Mouse (Mus musculus) MEL (cell line): ENCODE data around the gene Pcbp2. TPM values are rescaled to one million over a fixed set of nuclear protein-coding genes. Genes with fewer than 3 reads are reported as not detected.

Experiments used
- DNase-seq: peaks from one replicate; pipeline ENCODE4 v3.0.0; 2011; ENCODE audit warnings: low read depth, low spot score
- H3K27ac ChIP-seq: 2 replicates; pipeline ENCODE4 v1.5.1; 2012; ENCODE audit warnings: low read depth, mild to moderate bottlenecking, control low read depth, low read length, moderate library complexity; ENCODE audit not compliant: control insufficient read depth
- H3K27me3 ChIP-seq, 2 experiments: fragments of 150-350 bp in 1 of 2; sonication (generic) in 1 of 2; 2 replicates each; pipeline ENCODE4 v1.6.1; 2012; ENCODE audit warnings: low read length in 2 of 2, mild to moderate bottlenecking in 2 of 2, improper control_type of control experiment in 1 of 2, moderate library complexity in 1 of 2; ENCODE audit not compliant: insufficient read depth in 2 of 2, control insufficient read depth in 1 of 2
- H3K36me3 ChIP-seq, 2 experiments: 2 replicates each; pipeline ENCODE4 v1.6.1; 2012 to 2014; ENCODE audit warnings: low read length in 2 of 2, improper control_type of control experiment in 1 of 2, inconsistent platforms in 1 of 2, mild to moderate bottlenecking in 1 of 2; ENCODE audit not compliant: insufficient read depth in 2 of 2, control insufficient read depth in 1 of 2
- H3K4me1 ChIP-seq, 2 experiments: fragments of 150-350 bp in 1 of 2; sonication (generic) in 1 of 2; 2 replicates each; pipeline ENCODE4 v1.6.1; 2012; ENCODE audit warnings: low read length in 2 of 2, improper control_type of control experiment in 1 of 2, mild to moderate bottlenecking in 1 of 2; ENCODE audit not compliant: insufficient read depth in 2 of 2, control insufficient read depth in 1 of 2
- H3K4me3 ChIP-seq, 2 experiments: fragments of 150-350 bp in 1 of 2; sonication (generic) in 1 of 2; 2 replicates each; pipeline ENCODE4 v1.5.1; 2012; ENCODE audit warnings: low read depth in 2 of 2, low read length in 2 of 2, mild to moderate bottlenecking in 2 of 2, moderate library complexity in 2 of 2, control low read depth in 1 of 2, improper control_type of control experiment in 1 of 2; ENCODE audit not compliant: control insufficient read depth in 1 of 2, insufficient read depth in 1 of 2
- H3K79me2 ChIP-seq: 2 replicates; pipeline ENCODE4 v1.6.1; 2012; ENCODE audit warnings: mild to moderate bottlenecking, low read length, moderate library complexity; ENCODE audit not compliant: control insufficient read depth, poor library complexity, insufficient read depth
- H3K9ac ChIP-seq: 2 replicates; pipeline ENCODE4 v1.6.1; 2012; ENCODE audit warnings: low read depth, mild to moderate bottlenecking, control low read depth, low read length, moderate library complexity; ENCODE audit not compliant: control insufficient read depth, poor library complexity, severe bottlenecking
- H3K9me3 ChIP-seq: fragments of 150-350 bp; sonication (generic); replicated peaks from 2 replicates; pipeline ENCODE4 v1.6.1; 2012; ENCODE audit warnings: mild to moderate bottlenecking, low read length, improper control_type of control experiment, moderate library complexity; ENCODE audit not compliant: insufficient read depth
- BHLHE40 ChIP-seq: IDR thresholded peaks from 2 replicates; pipeline ENCODE4 v1.6.1; 2012; ENCODE audit warnings: low read depth, mild to moderate bottlenecking, inconsistent platforms, low read length, improper control_type of control experiment, borderline replicate concordance
- CTCF ChIP-seq, 3 experiments: IDR thresholded peaks in 2 of 3; conservative IDR thresholded peaks in 1 of 3; 2 replicates each; pipeline ENCODE4 v1.5.1; 2011 to 2012; ENCODE audit warnings: low read length in 3 of 3, low read depth in 2 of 3, mild to moderate bottlenecking in 2 of 3, improper control_type of control experiment in 1 of 3, inconsistent platforms in 1 of 3, mixed read lengths in 1 of 3, moderate library complexity in 1 of 3; ENCODE audit not compliant: control insufficient read depth in 1 of 3, insufficient read depth in 1 of 3, poor library complexity in 1 of 3, severe bottlenecking in 1 of 3
- E2F4 ChIP-seq: IDR thresholded peaks from 2 replicates; pipeline ENCODE4 v1.6.1; 2011; ENCODE audit warnings: low read depth, low read length, improper control_type of control experiment, borderline replicate concordance
- JUND ChIP-seq: IDR thresholded peaks from 2 replicates; pipeline ENCODE4 v1.6.1; 2011; ENCODE audit warnings: low read depth, mild to moderate bottlenecking, improper control_type of control experiment, low read length
- MEF2A ChIP-seq: IDR thresholded peaks from 2 replicates; pipeline ENCODE4 v1.6.1; 2014; ENCODE audit warnings: low read depth, mild to moderate bottlenecking, inconsistent platforms, low read length, improper control_type of control experiment; ENCODE audit not compliant: poor library complexity, insufficient replicate concordance, severe bottlenecking; ENCODE audit errors: extremely low read depth
- MYB ChIP-seq: IDR thresholded peaks from 2 replicates; pipeline ENCODE4 v1.6.1; 2011; ENCODE audit warnings: mild to moderate bottlenecking, low read depth, low read length, improper control_type of control experiment
- RAD21 ChIP-seq: IDR thresholded peaks from 2 replicates; pipeline ENCODE4 v1.6.1; 2011; ENCODE audit warnings: mild to moderate bottlenecking, low read depth, low read length, improper control_type of control experiment
- SIN3A ChIP-seq: IDR thresholded peaks from 2 replicates; pipeline ENCODE4 v1.6.1; 2012; ENCODE audit warnings: low read length, improper control_type of control experiment, inconsistent platforms
- SMC3 ChIP-seq: IDR thresholded peaks from 2 replicates; pipeline ENCODE4 v1.6.1; 2011; ENCODE audit warnings: low read depth, low read length, improper control_type of control experiment
- TAL1 ChIP-seq: IDR thresholded peaks from 2 replicates; pipeline ENCODE4 v1.6.1; 2012; ENCODE audit warnings: mild to moderate bottlenecking, inconsistent platforms, low read length, moderate library complexity, mixed read lengths
- USF2 ChIP-seq, 2 experiments: IDR thresholded peaks; 2 replicates each; pipeline ENCODE4 v1.6.1; 2011 to 2012; ENCODE audit warnings: improper control_type of control experiment in 2 of 2, low read length in 2 of 2, borderline replicate concordance in 1 of 2, inconsistent platforms in 1 of 2, low read depth in 1 of 2, mild to moderate bottlenecking in 1 of 2; ENCODE audit not compliant: insufficient read depth in 1 of 2
- ZC3H11A ChIP-seq: IDR thresholded peaks from 2 replicates; pipeline ENCODE4 v1.6.1; 2012; ENCODE audit warnings: low read depth, mild to moderate bottlenecking, inconsistent platforms, low read length, improper control_type of control experiment
- ZMIZ1 ChIP-seq: IDR thresholded peaks from 2 replicates; pipeline ENCODE4 v1.6.1; 2012; ENCODE audit warnings: low read depth, mild to moderate bottlenecking, inconsistent platforms, low read length, improper control_type of control experiment, moderate library complexity
- ZNF384 ChIP-seq: IDR thresholded peaks from 2 replicates; pipeline ENCODE4 v1.6.1; 2012; ENCODE audit warnings: low read depth, mild to moderate bottlenecking, inconsistent platforms, low read length, improper control_type of control experiment
- polyA plus RNA-seq, 2 experiments: library from polyadenylated mRNA; stranded (reverse) in 1 of 2; unstranded in 1 of 2; fragments of >175 nt in 1 of 2; fragments of >200 nt in 1 of 2; gene quantifications; 2 replicates each; pipeline versions ENCODE4 v1.2.1 to v1.2.4; 2012; ENCODE audit warnings: low replicate concordance in 2 of 2, low read depth in 1 of 2; ENCODE audit not compliant: insufficient read length in 2 of 2, insufficient read depth in 1 of 2, missing spikeins in 1 of 2
- total RNA-seq: library from RNA; depleted of rRNA; stranded (reverse); fragments of 300-350 nt; gene quantifications from 2 replicates; pipeline ENCODE4 v1.2.3, GENCODE M21; 2012

Gene Pcbp2
- total and polyA plus RNA-seq, 3 experiments = 359 to 2,091 (median 977) TPM

GRCm38 (mm10) chr15:102461430-102462075 lies 8.8 kb upstream of the Pcbp2 start:
- peaks cover 2% of the 10 kb centered on the region; the same call in 1 of the 2 replicates for H3K79me2 ChIP-seq
- H3K27ac ChIP-seq = peak overlapping the region; percentile 36; the same call in 1 of the 2 replicates
- H3K4me1 ChIP-seq = peaks cover 5 to 33% of the 10 kb centered on the region in 2 experiments
- no peaks in the 10 kb centered on the region for H3K9me3 ChIP-seq
- peaks cover 0 to 26% of the 10 kb centered on the region in 2 experiments; a peak in 2 of 4 replicates for H3K36me3 ChIP-seq
- TF ChIP-seq ZNF384 = peak; percentile 49
- no peak for TF ChIP-seq ZMIZ1
- peak overlapping the region; percentile 4; the same call in 1 of the 2 replicates for H3K9ac ChIP-seq
- no peaks in the 10 kb centered on the region for H3K27me3 ChIP-seq
- no peak overlapping the region for H3K4me3 ChIP-seq
- no peak for DNase-seq

- Histone ChIP-seq H3K27me3 (no peaks in the 10 kb centered on the region), H3K36me3 (peaks cover 0 to 13% of the 10 kb centered on the region in 2 experiments; a peak in 2 of 4 replicates), H3K4me3 (no peak overlapping the region), H3K9ac (no peak overlapping the region), H3K27ac (no peak overlapping the region), H3K9me3 (no peaks in the 10 kb centered on the region), H3K79me2 (peaks cover 2% of the 10 kb centered on the region; the same call in 1 of the 2 replicates), H3K4me1 (peaks cover 5 to 20% of the 10 kb centered on the region in 2 experiments)
- peak; percentile 83 for DNase-seq
- TF ChIP-seq ZC3H11A = peak; percentile 73
- peak; percentile 69 for TF ChIP-seq RAD21
- no peak for TF ChIP-seq MYB
- no peak for TF ChIP-seq BHLHE40
- peak; percentile 82 for TF ChIP-seq SMC3
- no peak for TF ChIP-seq JUND
- TF ChIP-seq USF2 (IDR thresholded peaks at IDR 0.05; ENCODE audit: borderline replicate concordance in 1 of 2, insufficient read depth in 1 of 2, low read depth in 1 of 2, low read length in 2 of 2) = no peak
- peak; percentile 10 to 71 (median 71); a peak in 4 of 6 replicates for TF ChIP-seq CTCF (IDR thresholded peaks at IDR 0.05 in 2 of 3, conservative IDR thresholded peaks at IDR 0.05 in 1 of 3; ENCODE audit: control insufficient read depth in 1 of 3, insufficient read depth in 1 of 3, low read depth in 2 of 3, low read length in 3 of 3, poor library complexity in 1 of 3, severe bottlenecking in 1 of 3)
- TF ChIP-seq SIN3A = no peak
- no peak for TF ChIP-seq E2F4
- TF ChIP-seq MEF2A = no peak
- no peak for TF ChIP-seq ZMIZ1
- no peak for TF ChIP-seq TAL1
Measured at GRCm38 (mm10) chr15:102463666-102464065, 6.7 kb upstream of the Pcbp2 start.
